Mouse (Mus musculus): ENCODE data around the gene Fam83c.

Gene Fam83c

DNA sequence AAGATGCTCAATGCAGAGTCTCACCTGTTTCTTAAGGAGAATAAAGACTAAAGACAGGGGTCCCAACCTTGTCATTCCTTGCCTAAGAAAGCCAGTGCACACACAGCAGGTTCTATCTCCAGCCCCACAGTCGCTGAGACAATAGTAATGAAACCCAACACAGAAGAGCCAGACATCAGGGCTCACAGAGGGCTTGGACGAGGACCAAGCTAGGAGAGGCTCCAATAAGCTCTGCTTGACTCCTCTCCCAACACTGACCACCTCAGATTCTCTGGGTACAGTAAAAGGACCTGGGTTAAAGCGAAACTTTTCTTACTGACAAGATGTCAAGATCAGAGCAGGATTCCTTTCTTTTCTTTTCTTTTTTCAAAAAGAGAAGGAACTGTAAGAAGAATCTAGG, 36.0 kb downstream of the Fam83c start:
- TF ChIP-seq POU5F1 (IDR thresholded peaks at IDR 0.05; ENCODE audit: borderline replicate concordance, low read length) (no peak), NANOG (IDR thresholded peaks at IDR 0.05; ENCODE audit: borderline replicate concordance, low read length) (no peak), CTCF (conservative IDR thresholded peaks at IDR 0.05; ENCODE audit: low read length) (no peak)
- H3K36me3 ChIP-seq (ENCODE audit: insufficient read depth, low read length): no peaks in the 10 kb centered on the region

DNA sequence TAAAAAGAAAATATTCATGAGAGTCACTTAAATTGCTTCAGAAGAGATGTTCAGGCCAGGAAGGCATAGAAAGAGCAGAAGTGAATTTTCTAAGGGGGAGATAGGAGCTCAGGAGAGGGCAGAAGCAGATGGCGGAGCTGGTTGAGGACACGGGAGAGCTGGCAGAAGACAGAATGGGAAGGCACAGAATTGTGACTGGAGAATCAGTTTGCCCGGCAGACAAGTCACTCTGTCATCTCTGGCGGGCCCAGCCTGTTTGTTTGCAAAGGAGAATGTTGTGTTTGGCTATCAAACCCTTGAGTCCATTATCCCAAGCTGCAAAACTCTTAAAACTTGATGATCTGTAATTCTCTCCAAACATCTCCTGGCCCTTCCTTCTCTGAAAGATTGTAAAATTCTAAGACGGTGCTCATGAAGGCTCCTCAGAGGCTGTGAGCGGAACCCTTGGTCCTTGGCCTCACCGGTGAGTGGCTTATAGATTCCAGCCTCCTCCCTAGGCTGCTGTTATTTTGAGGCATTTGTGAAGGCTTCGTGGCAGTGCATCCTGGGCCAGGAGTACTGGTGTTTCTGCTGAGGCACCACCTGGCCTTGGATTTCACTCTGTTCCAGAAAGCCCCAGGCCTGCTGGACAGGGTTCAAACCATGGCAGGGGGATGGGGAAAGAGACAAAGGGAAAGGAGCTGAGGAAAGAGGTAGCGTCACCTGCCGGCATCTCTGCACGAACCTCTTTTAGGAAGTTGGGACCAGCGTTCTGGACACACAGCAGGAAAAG, 39.8 kb downstream of the Fam83c start:
- Histone ChIP-seq H3K4me3 (replicated peaks; ENCODE audit: low read length) (no peak overlapping the region), H3K9me3 (ENCODE audit: low read length) (no peaks in the 10 kb centered on the region), H3K36me3 (ENCODE audit: insufficient read depth, low read length) (no peaks in the 10 kb centered on the region), H3K27me3 (ENCODE audit: insufficient read depth, low read length) (peaks cover 10% of the 10 kb centered on the region; the same call in 1 of the 2 replicates), H3K4me1 (replicated peaks; ENCODE audit: low read depth, low read length) (peaks cover 19% of the 10 kb centered on the region)
- TF ChIP-seq POU5F1 (IDR thresholded peaks at IDR 0.05; ENCODE audit: borderline replicate concordance, low read length) (no peak), NANOG (IDR thresholded peaks at IDR 0.05; ENCODE audit: borderline replicate concordance, low read length) (no peak), CTCF (conservative IDR thresholded peaks at IDR 0.05; ENCODE audit: low read length) (no peak)

More for the DNA sequence above, 36.0 kb downstream of the Fam83c start:
- no peaks in the 10 kb centered on the region for H3K9me3 ChIP-seq (ENCODE audit: low read length)
- H3K27me3 ChIP-seq (ENCODE audit: insufficient read depth, low read length): peaks cover 12% of the 10 kb centered on the region
- H3K4me1 ChIP-seq (replicated peaks; ENCODE audit: low read depth, low read length): peaks cover 7% of the 10 kb centered on the region
- no peak overlapping the region for H3K4me3 ChIP-seq (replicated peaks; ENCODE audit: low read length)

DNA sequence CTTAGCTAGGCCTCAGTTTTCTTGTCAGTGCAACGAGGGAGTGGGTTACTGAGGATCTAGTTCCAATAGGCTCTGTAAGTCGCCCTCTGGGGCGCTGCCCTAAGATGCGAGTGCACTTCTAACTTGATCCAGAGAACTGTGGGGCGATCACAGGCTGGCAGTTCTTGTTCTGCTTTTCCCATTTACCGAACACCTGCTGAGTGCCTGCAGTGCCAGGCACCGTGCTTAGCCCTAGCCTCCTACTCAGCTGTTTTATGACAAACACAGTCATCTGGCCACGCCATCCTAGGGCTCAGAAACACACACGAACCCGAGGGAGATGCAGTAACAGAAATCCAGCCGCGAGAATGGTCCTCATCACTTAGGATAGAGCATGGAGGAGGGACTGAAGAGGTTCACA, 41.8 kb downstream of the Fam83c start:
- no peaks in the 10 kb centered on the region for H3K9me3 ChIP-seq (ENCODE audit: low read length)
- no peaks in the 10 kb centered on the region for H3K36me3 ChIP-seq (ENCODE audit: insufficient read depth, low read length)
- TF ChIP-seq POU5F1 (IDR thresholded peaks at IDR 0.05; ENCODE audit: borderline replicate concordance, low read length) (no peak), NANOG (IDR thresholded peaks at IDR 0.05; ENCODE audit: borderline replicate concordance, low read length) (no peak), CTCF (conservative IDR thresholded peaks at IDR 0.05; ENCODE audit: low read length) (no peak)
- peaks cover 19% of the 10 kb centered on the region for H3K4me1 ChIP-seq (replicated peaks; ENCODE audit: low read depth, low read length)
- H3K4me3 ChIP-seq (replicated peaks; ENCODE audit: low read length): 0 out of 2 replicates have a peak overlapping the region, but pooled peaks have one; percentile 20
- H3K27me3 ChIP-seq (ENCODE audit: insufficient read depth, low read length): peaks cover 8% of the 10 kb centered on the region; the same call in 1 of the 2 replicates

DNA sequence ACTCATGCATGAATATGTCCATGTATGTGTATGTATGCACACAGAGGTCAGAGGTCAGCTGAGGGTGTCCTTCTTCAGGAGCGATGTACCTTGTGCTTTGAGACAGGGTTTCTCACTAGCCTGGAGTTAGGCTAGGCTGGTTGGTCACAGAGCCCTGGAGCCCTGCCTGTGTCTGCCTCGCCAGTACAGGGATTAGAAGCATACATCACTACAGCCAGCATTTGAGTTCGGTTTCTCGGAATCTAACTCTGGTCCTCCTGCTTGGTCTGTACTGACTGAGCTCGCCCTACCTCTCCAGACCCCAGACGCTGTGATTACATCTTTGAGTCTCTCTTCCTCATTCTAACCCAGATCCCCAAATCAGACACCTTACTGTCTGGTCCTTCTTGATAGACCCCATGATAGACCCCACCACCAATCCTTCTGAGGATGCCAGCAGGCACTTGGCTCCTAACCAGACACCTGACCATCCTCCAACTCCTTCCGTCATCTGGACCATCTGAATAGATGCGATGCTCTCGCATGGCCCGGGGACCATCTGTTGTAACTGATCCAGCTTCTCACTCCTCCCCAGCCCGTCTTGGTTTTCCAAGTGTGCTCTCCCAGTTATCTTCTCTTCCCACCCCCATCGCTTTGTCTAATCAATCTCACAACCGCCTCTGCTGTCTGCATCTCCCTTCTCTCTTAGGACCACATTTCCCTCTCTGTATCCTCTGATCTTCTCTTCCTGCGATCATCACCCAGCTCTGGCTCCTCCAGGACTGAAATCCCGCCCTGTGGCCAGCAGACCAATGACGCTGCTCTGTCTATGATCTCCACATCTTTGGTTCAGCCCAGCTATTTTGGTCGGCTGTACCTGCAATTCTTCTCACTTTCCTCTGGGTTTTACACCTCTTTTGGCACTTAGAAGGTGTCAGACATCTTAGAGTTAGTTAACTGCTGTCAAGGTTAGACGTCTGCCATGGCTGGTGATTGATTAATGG, 46.4 kb downstream of the Fam83c start:
- H3K36me3 ChIP-seq (ENCODE audit: insufficient read depth, low read length): no peaks in the 10 kb centered on the region
- no peak overlapping the region for H3K4me3 ChIP-seq (replicated peaks; ENCODE audit: low read length)
- TF ChIP-seq CTCF (conservative IDR thresholded peaks at IDR 0.05; ENCODE audit: low read length) (no peak), POU5F1 (IDR thresholded peaks at IDR 0.05; ENCODE audit: borderline replicate concordance, low read length) (no peak), NANOG (IDR thresholded peaks at IDR 0.05; ENCODE audit: borderline replicate concordance, low read length) (no peak)
- H3K9me3 ChIP-seq (ENCODE audit: low read length): no peaks in the 10 kb centered on the region
- H3K4me1 ChIP-seq (replicated peaks; ENCODE audit: low read depth, low read length): peaks cover 10% of the 10 kb centered on the region
- H3K27me3 ChIP-seq (ENCODE audit: insufficient read depth, low read length): peaks cover 10% of the 10 kb centered on the region; the same call in 1 of the 2 replicates

DNA sequence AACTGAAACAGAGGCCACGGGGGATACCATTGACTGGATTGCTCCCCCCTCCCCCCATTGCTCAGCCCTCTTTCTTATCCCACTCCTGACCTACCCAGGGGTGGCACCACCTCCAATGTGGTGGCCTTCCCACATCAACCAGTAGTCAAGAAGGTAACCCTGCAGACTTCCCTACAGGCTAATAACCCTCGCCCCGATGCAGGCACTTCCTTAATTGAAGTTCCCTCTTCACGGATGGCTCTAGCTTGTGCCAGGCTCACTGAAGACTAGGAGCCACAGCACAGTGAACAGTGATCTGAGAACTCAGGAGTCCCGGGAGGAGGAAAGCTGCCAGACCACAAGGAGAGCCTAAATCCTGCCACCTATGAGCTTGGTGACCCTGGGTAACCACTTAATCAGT, 47.7 kb downstream of the Fam83c start:
- TF ChIP-seq CTCF (conservative IDR thresholded peaks at IDR 0.05; ENCODE audit: low read length) (no peak), POU5F1 (IDR thresholded peaks at IDR 0.05; ENCODE audit: borderline replicate concordance, low read length) (no peak), NANOG (IDR thresholded peaks at IDR 0.05; ENCODE audit: borderline replicate concordance, low read length) (no peak)
- no peaks in the 10 kb centered on the region for H3K9me3 ChIP-seq (ENCODE audit: low read length)
- no peaks in the 10 kb centered on the region for H3K36me3 ChIP-seq (ENCODE audit: insufficient read depth, low read length)
- peaks cover 10% of the 10 kb centered on the region; the same call in 1 of the 2 replicates for H3K27me3 ChIP-seq (ENCODE audit: insufficient read depth, low read length)
- H3K4me3 ChIP-seq (replicated peaks; ENCODE audit: low read length): no peak overlapping the region
- H3K4me1 ChIP-seq (replicated peaks; ENCODE audit: low read depth, low read length): no peaks in the 10 kb centered on the region; the same call in 1 of the 2 replicates

DNA sequence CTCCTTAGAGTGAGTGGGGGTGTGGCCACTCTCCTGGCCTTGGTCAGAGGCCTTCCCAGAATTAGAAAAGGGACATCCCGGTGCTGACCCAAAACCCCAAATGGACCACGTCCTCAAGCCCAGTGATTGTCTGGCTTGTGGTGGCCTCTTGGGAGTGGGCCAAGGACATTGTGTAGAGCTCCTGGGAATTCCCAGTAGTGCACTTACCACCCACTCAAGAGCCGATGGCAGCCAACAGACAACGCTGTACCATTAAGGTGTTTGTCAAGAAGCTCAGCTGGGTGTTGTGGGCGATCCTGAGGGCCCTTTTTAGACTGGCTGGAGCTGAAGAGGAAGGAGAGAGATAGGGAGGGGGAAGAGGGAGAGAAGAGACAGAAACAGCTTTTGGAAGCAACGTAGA, 50.1 kb downstream of the Fam83c start:
- Histone ChIP-seq H3K9me3 (ENCODE audit: low read length) (no peaks in the 10 kb centered on the region), H3K27me3 (ENCODE audit: insufficient read depth, low read length) (peaks cover 8% of the 10 kb centered on the region; the same call in 1 of the 2 replicates), H3K4me1 (replicated peaks; ENCODE audit: low read depth, low read length) (no peaks in the 10 kb centered on the region; the same call in 1 of the 2 replicates), H3K36me3 (ENCODE audit: insufficient read depth, low read length) (no peaks in the 10 kb centered on the region), H3K4me3 (replicated peaks; ENCODE audit: low read length) (no peak overlapping the region)
- TF ChIP-seq CTCF (conservative IDR thresholded peaks at IDR 0.05; ENCODE audit: low read length): no peak
- no peak for TF ChIP-seq NANOG (IDR thresholded peaks at IDR 0.05; ENCODE audit: borderline replicate concordance, low read length)
- no peak for TF ChIP-seq POU5F1 (IDR thresholded peaks at IDR 0.05; ENCODE audit: borderline replicate concordance, low read length)

DNA sequence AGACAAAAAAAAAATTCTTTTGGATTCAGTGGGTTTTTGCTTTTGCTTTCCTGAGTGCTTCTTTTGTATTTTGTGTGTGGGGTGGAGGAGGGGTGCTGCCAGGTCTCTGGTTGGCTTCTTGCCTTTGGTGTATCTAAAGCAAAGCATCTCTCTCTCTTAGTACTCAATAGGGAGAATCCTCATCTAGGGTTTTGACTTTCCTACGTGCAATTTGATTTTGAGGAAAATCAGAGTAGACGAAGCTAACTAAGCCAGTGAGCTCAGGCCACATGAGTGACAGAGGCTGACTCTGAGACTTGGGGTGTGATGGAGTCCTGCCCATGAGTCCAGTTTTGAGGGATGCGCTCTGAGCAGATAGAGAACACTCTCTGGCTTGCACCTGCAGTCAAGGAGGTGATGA, 55.1 kb downstream of the Fam83c start:
- Histone ChIP-seq H3K9me3 (ENCODE audit: low read length) (no peaks in the 10 kb centered on the region), H3K27me3 (ENCODE audit: insufficient read depth, low read length) (peaks cover 39% of the 10 kb centered on the region), H3K36me3 (ENCODE audit: insufficient read depth, low read length) (no peaks in the 10 kb centered on the region), H3K4me3 (replicated peaks; ENCODE audit: low read length) (no peak overlapping the region), H3K4me1 (replicated peaks; ENCODE audit: low read depth, low read length) (peaks cover 10% of the 10 kb centered on the region)
- TF ChIP-seq POU5F1 (IDR thresholded peaks at IDR 0.05; ENCODE audit: borderline replicate concordance, low read length) (no peak), NANOG (IDR thresholded peaks at IDR 0.05; ENCODE audit: borderline replicate concordance, low read length) (no peak), CTCF (conservative IDR thresholded peaks at IDR 0.05; ENCODE audit: low read length) (no peak)

DNA sequence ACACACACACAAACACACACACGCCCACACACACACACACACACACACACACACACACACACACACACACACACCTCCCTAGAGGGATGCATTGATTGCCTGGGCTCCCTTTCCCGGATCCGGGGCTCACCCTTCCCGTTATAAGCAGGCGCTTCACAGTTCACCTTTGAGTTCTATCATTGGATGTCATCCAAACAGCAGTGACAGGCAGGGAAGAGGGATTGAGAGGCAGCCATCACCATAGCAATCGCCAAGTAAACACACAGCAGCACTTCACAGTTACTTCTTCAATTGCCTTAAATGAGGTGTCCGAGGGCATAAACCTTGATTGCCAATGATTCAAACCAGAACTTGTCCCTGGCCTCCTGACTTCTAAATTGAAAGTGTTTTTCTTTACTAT, 55.6 kb downstream of the Fam83c start:
- Histone ChIP-seq H3K36me3 (ENCODE audit: insufficient read depth, low read length) (no peaks in the 10 kb centered on the region), H3K9me3 (ENCODE audit: low read length) (no peaks in the 10 kb centered on the region), H3K4me3 (replicated peaks; ENCODE audit: low read length) (no peak overlapping the region), H3K27me3 (ENCODE audit: insufficient read depth, low read length) (peaks cover 44% of the 10 kb centered on the region), H3K4me1 (replicated peaks; ENCODE audit: low read depth, low read length) (peaks cover 11% of the 10 kb centered on the region)
- TF ChIP-seq POU5F1 (IDR thresholded peaks at IDR 0.05; ENCODE audit: borderline replicate concordance, low read length): no peak
- no peak for TF ChIP-seq CTCF (conservative IDR thresholded peaks at IDR 0.05; ENCODE audit: low read length)
- TF ChIP-seq NANOG (IDR thresholded peaks at IDR 0.05; ENCODE audit: borderline replicate concordance, low read length): no peak

All from E14TG2a.4 (cell line).